Mouse (Mus musculus): ENCODE data around the gene Gbe1. TPM values are rescaled to one million over a fixed set of nuclear protein-coding genes. Genes with fewer than 3 reads are reported as not detected.

Gbe1 gene
- polyA plus RNA-seq, 1 experiment from 2014 or later, result 15.4 TPM

GRCm38 (mm10) chr16:70344496-70344895, 30.7 kb downstream of the Gbe1 start:
- no peaks in the 10 kb centered on the region for H3K36me3 ChIP-seq (ENCODE audit: control insufficient read depth, insufficient read depth, low read length)
- DNase-seq (ENCODE audit: low spot score) (no peak), ATAC-seq (ENCODE audit: low FRiP score) (no peak)
- no peak overlapping the region for H3K27ac ChIP-seq (ENCODE audit: low read depth, low read length)
- no peaks in the 10 kb centered on the region for H3K27me3 ChIP-seq (ENCODE audit: control insufficient read depth, insufficient read depth, low read length)
- no peaks in the 10 kb centered on the region for H3K9me3 ChIP-seq (ENCODE audit: control insufficient read depth, low read length)
- H3K4me3 ChIP-seq (ENCODE audit: low read depth, low read length), result no peak overlapping the region
- WGBS, result 73% methylated on average over 1 of the region's 1 CpGs
- no peaks in the 10 kb centered on the region for H3K4me1 ChIP-seq (replicated peaks; ENCODE audit: control insufficient read depth, insufficient read depth, low read length)
- no peak overlapping the region for H3K9ac ChIP-seq (ENCODE audit: low read depth, low read length)
- H3K4me2 ChIP-seq (replicated peaks; ENCODE audit: low read depth, low read length), result no peak overlapping the region

DNA sequence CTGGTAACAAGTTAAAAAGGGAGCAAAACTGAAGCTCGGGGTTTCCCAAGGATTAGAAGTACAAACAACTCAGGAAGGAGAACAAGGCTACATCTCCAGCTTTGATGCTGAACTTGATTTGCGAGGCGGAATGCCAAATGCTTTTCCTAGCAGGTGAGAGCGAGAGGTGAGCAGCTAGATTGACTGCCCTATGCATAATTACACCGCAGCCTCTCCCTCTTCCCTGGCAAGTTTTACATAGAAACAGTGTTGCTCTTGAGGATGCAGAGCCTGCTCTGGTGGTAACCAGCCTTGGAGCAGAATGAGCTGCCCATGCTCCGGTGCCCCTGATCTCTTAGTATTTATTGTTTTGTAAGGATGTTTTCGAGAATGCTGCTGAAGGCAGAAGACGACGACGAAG, 31.9 kb downstream of the Gbe1 start:
- Histone ChIP-seq H3K27ac (ENCODE audit: low read depth, low read length) (no peak overlapping the region), H3K9me3 (ENCODE audit: control insufficient read depth, low read length) (no peaks in the 10 kb centered on the region), H3K36me3 (ENCODE audit: control insufficient read depth, insufficient read depth, low read length) (no peaks in the 10 kb centered on the region), H3K4me3 (ENCODE audit: low read depth, low read length) (no peak overlapping the region), H3K27me3 (ENCODE audit: control insufficient read depth, insufficient read depth, low read length) (no peaks in the 10 kb centered on the region), H3K9ac (ENCODE audit: low read depth, low read length) (no peak overlapping the region), H3K4me2 (replicated peaks; ENCODE audit: low read depth, low read length) (no peak overlapping the region), H3K4me1 (replicated peaks; ENCODE audit: control insufficient read depth, insufficient read depth, low read length) (no peaks in the 10 kb centered on the region)
- DNase-seq (ENCODE audit: low spot score) (no peak), ATAC-seq (ENCODE audit: low FRiP score) (no peak)
- WGBS, result 77% methylated on average over 10 of the region's 10 CpGs

- ATAC-seq (ENCODE audit: low FRiP score) (no peak), DNase-seq (ENCODE audit: low spot score) (no peak)
- H3K4me1 ChIP-seq (replicated peaks; ENCODE audit: control insufficient read depth, insufficient read depth, low read length), result no peaks in the 10 kb centered on the region
- no peak overlapping the region for H3K4me2 ChIP-seq (replicated peaks; ENCODE audit: low read depth, low read length)
- H3K27me3 ChIP-seq (ENCODE audit: control insufficient read depth, insufficient read depth, low read length), result no peaks in the 10 kb centered on the region
- WGBS, result 87% methylated on average over 8 of the region's 8 CpGs
- no peak overlapping the region for H3K27ac ChIP-seq (ENCODE audit: low read depth, low read length)
- no peaks in the 10 kb centered on the region for H3K9me3 ChIP-seq (ENCODE audit: control insufficient read depth, low read length)
- no peaks in the 10 kb centered on the region for H3K36me3 ChIP-seq (ENCODE audit: control insufficient read depth, insufficient read depth, low read length)
- H3K4me3 ChIP-seq (ENCODE audit: low read depth, low read length), result no peak overlapping the region
- no peak overlapping the region for H3K9ac ChIP-seq (ENCODE audit: low read depth, low read length)
Observed at GRCm38 (mm10) chr16:70350011-70350410, 36.3 kb downstream of the Gbe1 start.

DNA sequence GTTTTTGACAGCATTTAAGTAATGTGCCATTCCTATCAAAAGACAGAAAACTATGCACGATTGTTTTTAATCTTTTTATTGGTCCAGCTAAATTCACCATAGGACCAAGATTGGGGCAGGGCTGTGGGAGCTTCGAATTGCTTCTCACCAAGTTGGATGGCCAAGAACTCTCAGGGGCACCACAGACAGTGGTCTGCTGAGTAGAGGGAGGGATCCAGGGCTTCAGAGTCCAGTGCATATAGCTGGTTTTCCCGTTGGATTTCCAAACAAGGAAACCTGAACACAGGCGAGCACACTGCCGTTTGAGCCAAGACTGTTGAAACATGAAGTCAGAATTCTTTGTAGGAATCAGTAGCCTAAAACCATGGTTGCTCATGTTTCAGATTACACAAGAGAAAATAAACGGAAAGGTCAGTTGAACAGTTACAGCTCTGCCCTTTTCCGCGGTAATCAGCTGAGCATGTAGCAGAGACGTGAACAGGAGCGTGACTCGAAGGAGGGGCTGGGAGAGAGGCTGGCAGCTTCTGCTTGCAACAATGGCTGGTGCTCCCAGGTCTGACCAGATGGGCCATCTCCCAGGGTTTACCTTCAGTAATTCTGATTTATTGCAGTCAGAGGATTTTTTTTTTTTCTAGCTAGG, 38.0 kb downstream of the Gbe1 start:
- Histone ChIP-seq H3K9me3 (ENCODE audit: control insufficient read depth, low read length) (no peaks in the 10 kb centered on the region), H3K4me2 (replicated peaks; ENCODE audit: low read depth, low read length) (no peak overlapping the region), H3K27me3 (ENCODE audit: control insufficient read depth, insufficient read depth, low read length) (no peaks in the 10 kb centered on the region), H3K9ac (ENCODE audit: low read depth, low read length) (no peak overlapping the region), H3K4me3 (ENCODE audit: low read depth, low read length) (no peak overlapping the region), H3K4me1 (replicated peaks; ENCODE audit: control insufficient read depth, insufficient read depth, low read length) (no peaks in the 10 kb centered on the region), H3K36me3 (ENCODE audit: control insufficient read depth, insufficient read depth, low read length) (no peaks in the 10 kb centered on the region), H3K27ac (ENCODE audit: low read depth, low read length) (no peak overlapping the region)
- DNase-seq (ENCODE audit: low spot score) (peak; percentile 32), ATAC-seq (ENCODE audit: low FRiP score) (peak; percentile 82)
- 47% methylated on average over 11 of the region's 11 CpGs for WGBS

- ATAC-seq (ENCODE audit: low FRiP score), result no peak
- H3K9me3 ChIP-seq (ENCODE audit: control insufficient read depth, low read length), result no peaks in the 10 kb centered on the region
- H3K4me1 ChIP-seq (replicated peaks; ENCODE audit: control insufficient read depth, insufficient read depth, low read length), result no peaks in the 10 kb centered on the region
- H3K4me3 ChIP-seq (ENCODE audit: low read depth, low read length), result no peak overlapping the region
- 80% methylated on average over 3 of the region's 3 CpGs for WGBS
- no peak overlapping the region for H3K4me2 ChIP-seq (replicated peaks; ENCODE audit: low read depth, low read length)
- no peak overlapping the region for H3K27ac ChIP-seq (ENCODE audit: low read depth, low read length)
- H3K27me3 ChIP-seq (ENCODE audit: control insufficient read depth, insufficient read depth, low read length), result no peaks in the 10 kb centered on the region
- DNase-seq (ENCODE audit: low spot score), result no peak
- no peaks in the 10 kb centered on the region for H3K36me3 ChIP-seq (ENCODE audit: control insufficient read depth, insufficient read depth, low read length)
- no peak overlapping the region for H3K9ac ChIP-seq (ENCODE audit: low read depth, low read length)
Observed at GRCm38 (mm10) chr16:70352571-70352970, 38.8 kb downstream of the Gbe1 start.

GRCm38 (mm10) chr16:70353058-70353457, 39.3 kb downstream of the Gbe1 start:
- H3K4me1 ChIP-seq (replicated peaks; ENCODE audit: control insufficient read depth, insufficient read depth, low read length), result no peaks in the 10 kb centered on the region
- no peak overlapping the region for H3K9ac ChIP-seq (ENCODE audit: low read depth, low read length)
- H3K4me2 ChIP-seq (replicated peaks; ENCODE audit: low read depth, low read length), result no peak overlapping the region
- H3K4me3 ChIP-seq (ENCODE audit: low read depth, low read length), result no peak overlapping the region
- DNase-seq (ENCODE audit: low spot score) (peak; percentile 31), ATAC-seq (ENCODE audit: low FRiP score) (0 out of 2 replicates have a peak, but pooled peaks have one; percentile 39)
- H3K9me3 ChIP-seq (ENCODE audit: control insufficient read depth, low read length), result no peaks in the 10 kb centered on the region
- no peak overlapping the region for H3K27ac ChIP-seq (ENCODE audit: low read depth, low read length)
- H3K36me3 ChIP-seq (ENCODE audit: control insufficient read depth, insufficient read depth, low read length), result no peaks in the 10 kb centered on the region
- WGBS, result 25% methylated on average over 2 of the region's 2 CpGs
- no peaks in the 10 kb centered on the region for H3K27me3 ChIP-seq (ENCODE audit: control insufficient read depth, insufficient read depth, low read length)

DNA sequence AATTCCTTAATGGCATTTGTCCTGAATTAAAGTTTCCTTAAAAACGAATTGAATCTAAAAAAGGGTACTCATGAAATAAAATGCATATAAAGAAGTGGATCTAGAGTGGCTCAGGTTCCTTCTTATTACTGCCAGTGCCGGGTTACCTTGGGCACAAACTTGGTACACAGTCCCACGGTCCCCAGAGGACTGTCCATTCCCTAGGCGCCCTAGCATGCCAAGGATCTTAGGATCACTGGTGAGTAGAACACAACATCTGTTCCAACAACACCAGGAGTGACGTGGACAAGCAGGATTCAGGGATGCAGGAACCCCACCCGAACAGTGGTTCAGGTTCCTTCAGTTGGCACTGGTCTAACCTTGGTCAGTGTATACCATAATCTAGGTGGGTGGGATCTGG, 44.6 kb downstream of the Gbe1 start:
- Histone ChIP-seq H3K9me3 (ENCODE audit: control insufficient read depth, low read length) (no peaks in the 10 kb centered on the region), H3K4me2 (replicated peaks; ENCODE audit: low read depth, low read length) (no peak overlapping the region), H3K27ac (ENCODE audit: low read depth, low read length) (no peak overlapping the region), H3K9ac (ENCODE audit: low read depth, low read length) (no peak overlapping the region), H3K27me3 (ENCODE audit: control insufficient read depth, insufficient read depth, low read length) (no peaks in the 10 kb centered on the region), H3K4me3 (ENCODE audit: low read depth, low read length) (no peak overlapping the region), H3K36me3 (ENCODE audit: control insufficient read depth, insufficient read depth, low read length) (no peaks in the 10 kb centered on the region), H3K4me1 (replicated peaks; ENCODE audit: control insufficient read depth, insufficient read depth, low read length) (no peaks in the 10 kb centered on the region)
- 84% methylated on average over 6 of the region's 6 CpGs for WGBS
- DNase-seq (ENCODE audit: low spot score), result no peak
- ATAC-seq (ENCODE audit: low FRiP score), result no peak

GRCm38 (mm10) chr16:70365229-70365628, 51.5 kb downstream of the Gbe1 start:
- DNase-seq (ENCODE audit: low spot score) (no peak), ATAC-seq (ENCODE audit: low FRiP score) (no peak)
- Histone ChIP-seq H3K27me3 (ENCODE audit: control insufficient read depth, insufficient read depth, low read length) (no peaks in the 10 kb centered on the region), H3K4me2 (replicated peaks; ENCODE audit: low read depth, low read length) (no peak overlapping the region), H3K4me3 (ENCODE audit: low read depth, low read length) (no peak overlapping the region), H3K9ac (ENCODE audit: low read depth, low read length) (no peak overlapping the region), H3K27ac (ENCODE audit: low read depth, low read length) (no peak overlapping the region), H3K36me3 (ENCODE audit: control insufficient read depth, insufficient read depth, low read length) (no peaks in the 10 kb centered on the region), H3K9me3 (ENCODE audit: control insufficient read depth, low read length) (no peaks in the 10 kb centered on the region), H3K4me1 (replicated peaks; ENCODE audit: control insufficient read depth, insufficient read depth, low read length) (no peaks in the 10 kb centered on the region)
- WGBS, result 97% methylated on average over 3 of the region's 3 CpGs

- H3K27ac ChIP-seq (ENCODE audit: low read depth, low read length), result no peak overlapping the region
- no peaks in the 10 kb centered on the region for H3K27me3 ChIP-seq (ENCODE audit: control insufficient read depth, insufficient read depth, low read length)
- ATAC-seq (ENCODE audit: low FRiP score) (no peak), DNase-seq (ENCODE audit: low spot score) (no peak)
- H3K4me3 ChIP-seq (ENCODE audit: low read depth, low read length), result no peak overlapping the region
- no peaks in the 10 kb centered on the region for H3K36me3 ChIP-seq (ENCODE audit: control insufficient read depth, insufficient read depth, low read length)
- H3K9ac ChIP-seq (ENCODE audit: low read depth, low read length), result no peak overlapping the region
- 84% methylated on average over 2 of the region's 2 CpGs for WGBS
- H3K9me3 ChIP-seq (ENCODE audit: control insufficient read depth, low read length), result no peaks in the 10 kb centered on the region
- no peak overlapping the region for H3K4me2 ChIP-seq (replicated peaks; ENCODE audit: low read depth, low read length)
- H3K4me1 ChIP-seq (replicated peaks; ENCODE audit: control insufficient read depth, insufficient read depth, low read length), result no peaks in the 10 kb centered on the region
Observed at GRCm38 (mm10) chr16:70381045-70381444, 67.3 kb downstream of the Gbe1 start.

Data from hindbrain, embryonic 11.5 days (tissue).